Mouse (Mus musculus) stomach, embryonic 15.5 days (tissue): ENCODE data around the gene Zmynd8. TPM values are rescaled to one million over a fixed set of nuclear protein-coding genes. Genes with fewer than 3 reads are reported as not detected.

Experiments
- ATAC-seq: fragments of 200-750 bp; cut with Nextera tagmentation; 2 replicates; pipeline ENCODE4 v1.8.0; 2017; ENCODE audit warnings: low read depth, moderate number of reproducible peaks, moderate TSS enrichment; ENCODE audit not compliant: insufficient read depth, low FRiP score
- H3K27ac ChIP-seq: fragments of 300-500 bp; sonication (generic); 2 replicates; pipeline ENCODE4 v1.5.1; 2015; ENCODE audit warnings: mild to moderate bottlenecking, inconsistent platforms
- H3K27me3 ChIP-seq: fragments of 300-500 bp; sonication (generic); replicated peaks from 2 replicates; pipeline ENCODE4 v1.6.1; 2015; ENCODE audit warnings: inconsistent platforms
- H3K36me3 ChIP-seq: fragments of 300-500 bp; sonication (generic); 2 replicates; pipeline ENCODE4 v1.6.1; 2015; ENCODE audit warnings: inconsistent platforms
- H3K4me1 ChIP-seq: fragments of 300-500 bp; sonication (generic); 2 replicates; pipeline ENCODE4 v1.6.1; 2015; ENCODE audit warnings: inconsistent platforms
- H3K4me2 ChIP-seq: fragments of 300-500 bp; sonication (generic); 2 replicates; pipeline ENCODE4 v1.6.1; 2015; ENCODE audit warnings: mild to moderate bottlenecking, inconsistent platforms
- H3K4me3 ChIP-seq: fragments of 300-500 bp; sonication (generic); replicated peaks from 2 replicates; pipeline ENCODE4 v1.5.1; 2015; ENCODE audit warnings: inconsistent platforms
- H3K9ac ChIP-seq: fragments of 300-500 bp; sonication (generic); 2 replicates; pipeline ENCODE4 v1.6.1; 2015; ENCODE audit warnings: inconsistent platforms
- H3K9me3 ChIP-seq: fragments of 300-500 bp; sonication (generic); 2 replicates; pipeline ENCODE4 v1.6.1; 2016; ENCODE audit warnings: inconsistent platforms
- WGBS: fragments of 180-500 bp; shearing (Covaris S2); methylation state at CpG from one replicate; pipeline ENCODE4 v1.1.7; 2015; 5-methylcytosine and 5-hydroxymethylcytosine counted together
- polyA plus RNA-seq: library from polyadenylated mRNA; unstranded; fragments of >200 nt; fragmentation: Nextera tagmentation; extraction: Ambion mirVana; gene quantifications from 2 replicates; pipeline ENCODE4 v1.2.1, GENCODE M21; 2015

Gene Zmynd8
- polyA plus RNA-seq, 1 experiment from 2014 or later: 54.5 TPM

- 0 out of 2 replicates have a peak, but pooled peaks cover 8% of the 10 kb centered on the region for H3K36me3 ChIP-seq
- no peak overlapping the region for H3K27ac ChIP-seq
- no peak for ATAC-seq
- no peaks in the 10 kb centered on the region for H3K9me3 ChIP-seq
- WGBS: 69% methylated on average over 9 of the region's 9 CpGs
- no peak overlapping the region for H3K4me3 ChIP-seq
- H3K4me1 ChIP-seq: peaks cover 54% of the 10 kb centered on the region
- H3K9ac ChIP-seq: no peak overlapping the region
- no peak overlapping the region for H3K4me2 ChIP-seq
- no peaks in the 10 kb centered on the region for H3K27me3 ChIP-seq
These were observed 45.8 kb downstream of the Zmynd8 start for GRCm38 (mm10) chr2:165852896-165853633.

- Histone ChIP-seq H3K4me1 (peaks cover 48% of the 10 kb centered on the region), H3K27ac (no peak overlapping the region; the same call in 1 of the 2 replicates)
- 74% methylated on average over 11 of the region's 11 CpGs for WGBS
These were observed 46.4 kb downstream of the Zmynd8 start for GRCm38 (mm10) chr2:165852453-165852852.

GRCm38 (mm10) chr2:165851811-165852415 is 46.9 kb downstream of the Zmynd8 start:
- H3K9me3 ChIP-seq: no peaks in the 10 kb centered on the region
- no peak for ATAC-seq
- H3K36me3 ChIP-seq: 0 out of 2 replicates have a peak, but pooled peaks cover 8% of the 10 kb centered on the region
- peaks cover 43% of the 10 kb centered on the region for H3K4me1 ChIP-seq
- H3K9ac ChIP-seq: no peak overlapping the region
- H3K27ac ChIP-seq: peak overlapping the region; percentile 32; the same call in 1 of the 2 replicates
- no peaks in the 10 kb centered on the region for H3K27me3 ChIP-seq
- H3K4me3 ChIP-seq: no peak overlapping the region
- 83% methylated on average over 13 of the region's 13 CpGs for WGBS
- no peak overlapping the region for H3K4me2 ChIP-seq

More at GRCm38 (mm10) chr2:165852453-165852852, 46.4 kb downstream of the Zmynd8 start:
- Histone ChIP-seq H3K4me3 (no peak overlapping the region), H3K4me2 (no peak overlapping the region), H3K9ac (no peak overlapping the region), H3K9me3 (no peaks in the 10 kb centered on the region), H3K27me3 (no peaks in the 10 kb centered on the region), H3K36me3 (0 out of 2 replicates have a peak, but pooled peaks cover 8% of the 10 kb centered on the region)
- no peak for ATAC-seq

GRCm38 (mm10) chr2:165850826-165851225 is 48.0 kb downstream of the Zmynd8 start:
- Histone ChIP-seq H3K27ac (peak overlapping the region; percentile 32; the same call in 1 of the 2 replicates), H3K4me3 (no peak overlapping the region), H3K36me3 (0 out of 2 replicates have a peak, but pooled peaks cover 10% of the 10 kb centered on the region), H3K9me3 (no peaks in the 10 kb centered on the region), H3K4me2 (no peak overlapping the region), H3K4me1 (peaks cover 32% of the 10 kb centered on the region), H3K9ac (no peak overlapping the region), H3K27me3 (no peaks in the 10 kb centered on the region)
- WGBS: 66% methylated on average over 6 of the region's 6 CpGs
- no peak for ATAC-seq

- Histone ChIP-seq H3K27me3 (no peaks in the 10 kb centered on the region), H3K36me3 (peaks cover 23% of the 10 kb centered on the region; the same call in 1 of the 2 replicates), H3K27ac (no peak overlapping the region), H3K9me3 (no peaks in the 10 kb centered on the region), H3K4me3 (no peak overlapping the region), H3K9ac (no peak overlapping the region), H3K4me1 (peaks cover 17% of the 10 kb centered on the region), H3K4me2 (no peak overlapping the region)
- WGBS: 46% methylated on average over 5 of the region's 5 CpGs
- ATAC-seq: peak; percentile 72
These were observed 49.7 kb downstream of the Zmynd8 start for GRCm38 (mm10) chr2:165849129-165849528.

- ATAC-seq: no peak
- Histone ChIP-seq H3K4me1 (peaks cover 9% of the 10 kb centered on the region), H3K27ac (no peak overlapping the region), H3K4me2 (no peak overlapping the region), H3K27me3 (no peaks in the 10 kb centered on the region), H3K4me3 (no peak overlapping the region), H3K36me3 (peaks cover 35% of the 10 kb centered on the region), H3K9ac (no peak overlapping the region), H3K9me3 (no peaks in the 10 kb centered on the region)
- WGBS: 87% methylated on average over 8 of the region's 8 CpGs
These were observed 52.0 kb downstream of the Zmynd8 start for GRCm38 (mm10) chr2:165846787-165847186.

- 93% methylated on average over 22 of the region's 22 CpGs for WGBS
- ATAC-seq: no peak
- Histone ChIP-seq H3K4me1 (peaks cover 4% of the 10 kb centered on the region; the same call in 1 of the 2 replicates), H3K27me3 (no peaks in the 10 kb centered on the region), H3K36me3 (peaks cover 40% of the 10 kb centered on the region), H3K9me3 (no peaks in the 10 kb centered on the region), H3K27ac (no peak overlapping the region), H3K9ac (no peak overlapping the region), H3K4me3 (no peak overlapping the region), H3K4me2 (no peak overlapping the region)
These were observed 53.3 kb downstream of the Zmynd8 start for GRCm38 (mm10) chr2:165845490-165845889.

- no peak overlapping the region for H3K9ac ChIP-seq
- WGBS: 90% methylated on average over 6 of the region's 6 CpGs
- no peak overlapping the region for H3K27ac ChIP-seq
- no peaks in the 10 kb centered on the region for H3K9me3 ChIP-seq
- no peak for ATAC-seq
- H3K27me3 ChIP-seq: no peaks in the 10 kb centered on the region
- H3K4me3 ChIP-seq: no peak overlapping the region
- 0 out of 2 replicates have a peak, but pooled peaks cover 1% of the 10 kb centered on the region for H3K4me1 ChIP-seq
- H3K4me2 ChIP-seq: no peak overlapping the region
- peaks cover 48% of the 10 kb centered on the region for H3K36me3 ChIP-seq
These were observed 55.5 kb downstream of the Zmynd8 start for GRCm38 (mm10) chr2:165843350-165843749.

- Histone ChIP-seq H3K4me2 (no peak overlapping the region), H3K4me1 (no peaks in the 10 kb centered on the region), H3K9ac (no peak overlapping the region), H3K27me3 (no peaks in the 10 kb centered on the region), H3K9me3 (no peaks in the 10 kb centered on the region), H3K36me3 (peaks cover 59% of the 10 kb centered on the region), H3K27ac (no peak overlapping the region), H3K4me3 (no peak overlapping the region)
- 95% methylated on average over 10 of the region's 10 CpGs for WGBS
- ATAC-seq: no peak
These were observed 56.6 kb downstream of the Zmynd8 start for GRCm38 (mm10) chr2:165842241-165842640.

GRCm38 (mm10) chr2:165841805-165842204 is 57.0 kb downstream of the Zmynd8 start:
- H3K27me3 ChIP-seq: no peaks in the 10 kb centered on the region
- no peaks in the 10 kb centered on the region for H3K9me3 ChIP-seq
- no peak overlapping the region for H3K4me2 ChIP-seq
- H3K4me3 ChIP-seq: no peak overlapping the region
- H3K9ac ChIP-seq: no peak overlapping the region
- peaks cover 62% of the 10 kb centered on the region for H3K36me3 ChIP-seq
- H3K27ac ChIP-seq: peak overlapping the region; percentile 63; the same call in 1 of the 2 replicates
- H3K4me1 ChIP-seq: no peaks in the 10 kb centered on the region
- 80% methylated on average over 6 of the region's 6 CpGs for WGBS
- no peak for ATAC-seq

- peak overlapping the region; percentile 63; the same call in 1 of the 2 replicates for H3K27ac ChIP-seq
- peaks cover 68% of the 10 kb centered on the region for H3K36me3 ChIP-seq
- no peak for ATAC-seq
- no peaks in the 10 kb centered on the region for H3K9me3 ChIP-seq
- H3K9ac ChIP-seq: no peak overlapping the region
- no peaks in the 10 kb centered on the region for H3K4me1 ChIP-seq
- H3K27me3 ChIP-seq: no peaks in the 10 kb centered on the region
- no peak overlapping the region for H3K4me3 ChIP-seq
- no peak overlapping the region for H3K4me2 ChIP-seq
- WGBS: 89% methylated on average over 7 of the region's 7 CpGs
These were observed 58.0 kb downstream of the Zmynd8 start for GRCm38 (mm10) chr2:165840852-165841251.

GRCm38 (mm10) chr2:165839317-165839652 is 59.5 kb downstream of the Zmynd8 start:
- H3K9ac ChIP-seq: no peak overlapping the region
- no peaks in the 10 kb centered on the region for H3K4me1 ChIP-seq
- 50% methylated on average over 2 of the region's 2 CpGs for WGBS
- no peaks in the 10 kb centered on the region for H3K9me3 ChIP-seq
- H3K4me2 ChIP-seq: no peak overlapping the region
- no peak for ATAC-seq
- H3K4me3 ChIP-seq: no peak overlapping the region
- peaks cover 68% of the 10 kb centered on the region for H3K36me3 ChIP-seq
- H3K27me3 ChIP-seq: no peaks in the 10 kb centered on the region
- H3K27ac ChIP-seq: no peak overlapping the region
